Mouse (Mus musculus): ENCODE measurements around the gene Cox20.
"Not testable (repeated sequence)": the region's sequence is repeated elsewhere in the genome, so short reads cannot be mapped to it uniquely, and the experiment has no call there.

Cox20 gene

GRCm38 (mm10) chr1:178320038-178320722, 1.2 kb downstream of the Cox20 start:
- peak in 1 of 2 experiments; percentile 21 for DNase-seq (ENCODE audit: low spot score in 2 of 2)

- DNase-seq (ENCODE audit: low spot score in 2 of 2), result no peak
Observed at GRCm38 (mm10) chr1:178320723-178321590, 2.0 kb downstream of the Cox20 start.

- no peak for DNase-seq (ENCODE audit: low spot score in 2 of 2)
Observed at GRCm38 (mm10) chr1:178321730-178322357, 2.9 kb downstream of the Cox20 start.

- DNase-seq (ENCODE audit: low spot score in 2 of 2), result no peak
Observed at GRCm38 (mm10) chr1:178323235-178323634, 4.3 kb downstream of the Cox20 start.

GRCm38 (mm10) chr1:178324568-178324967, 5.6 kb downstream of the Cox20 start:
- no peak for DNase-seq (ENCODE audit: low spot score in 2 of 2)

GRCm38 (mm10) chr1:178326357-178326756, 7.4 kb downstream of the Cox20 start:
- no peak for DNase-seq (ENCODE audit: low spot score in 2 of 2)

GRCm38 (mm10) chr1:178326950-178327349, 8.0 kb downstream of the Cox20 start:
- DNase-seq (ENCODE audit: low spot score in 2 of 2), result no peak

GRCm38 (mm10) chr1:178329017-178329416, 10.1 kb downstream of the Cox20 start:
- DNase-seq (ENCODE audit: low spot score in 2 of 2), result no peak

- DNase-seq (ENCODE audit: low spot score in 2 of 2), result no peak
Observed at GRCm38 (mm10) chr1:178329946-178330345, 11.0 kb downstream of the Cox20 start.

- DNase-seq (ENCODE audit: low spot score in 2 of 2), result no peak
Observed at GRCm38 (mm10) chr1:178335860-178336261, 16.9 kb downstream of the Cox20 start.

- DNase-seq (ENCODE audit: low spot score in 2 of 2), result peak; percentile 95 to 96
Observed at GRCm38 (mm10) chr1:178336289-178336775, 17.4 kb downstream of the Cox20 start.

GRCm38 (mm10) chr1:178336777-178337481, 18.0 kb downstream of the Cox20 start:
- peak in 1 of 2 experiments; percentile 68 for DNase-seq (ENCODE audit: low spot score in 2 of 2)

- peak; percentile 97 to 98 for DNase-seq (ENCODE audit: low spot score in 2 of 2)
Observed at GRCm38 (mm10) chr1:178337551-178338317, 18.8 kb downstream of the Cox20 start, which contains the start of gene Hnrnpu. Gene Hnrnpu, minus strand, starts transcription at chr1:178337797.

GRCm38 (mm10) chr1:178338318-178338641, 19.4 kb downstream of the Cox20 start:
- DNase-seq (ENCODE audit: low spot score in 2 of 2), result no peak

- DNase-seq (ENCODE audit: low spot score in 2 of 2), result no peak
Observed at GRCm38 (mm10) chr1:178340213-178340612, 21.3 kb downstream of the Cox20 start.

- DNase-seq (ENCODE audit: low spot score in 2 of 2), result no peak
Observed at GRCm38 (mm10) chr1:178341435-178341834, 22.5 kb downstream of the Cox20 start.

GRCm38 (mm10) chr1:178342063-178342462, 23.1 kb downstream of the Cox20 start:
- DNase-seq (ENCODE audit: low spot score in 2 of 2), result no peak

- no peak for DNase-seq (ENCODE audit: low spot score in 2 of 2)
Observed at GRCm38 (mm10) chr1:178342612-178343011, 23.7 kb downstream of the Cox20 start.

- DNase-seq (ENCODE audit: low spot score in 2 of 2), result not testable (repeated sequence)
Observed at GRCm38 (mm10) chr1:178344071-178344805, 25.3 kb downstream of the Cox20 start.

GRCm38 (mm10) chr1:178350792-178351191, 31.9 kb downstream of the Cox20 start:
- DNase-seq (ENCODE audit: low spot score in 2 of 2), result no peak

Data from right cerebral cortex, postnatal 10 days (tissue).